In genomic region chr11:22957791-22958374, GRCm38 (mm10) we compare ENCODE assay signal across 12 mouse cellular contexts. TPM values are rescaled to one million over a fixed set of nuclear protein-coding genes. Genes with fewer than 3 reads are reported as not detected.
DNase-seq lines count a peak whose midpoint lies in the region; ATAC-seq and TF ChIP-seq lines count a peak whose summit lies in the region.
"Had no signal": no experiment of that assay in that cellular context is flagged by ENCODE, and none has a peak within 500 bp of the region (broad histone marks: within the 10 kb centered on the region; RNA-seq: fewer than 3 reads in every experiment).

No protein-coding gene starts in this region.

- no peaks in the 10 kb centered on the region for H3K9me3 ChIP-seq in intestine, postnatal 0 days (ENCODE audit: control insufficient read depth)
- H3K9me3 ChIP-seq in intestine, embryonic 16.5 days (ENCODE audit: control insufficient read depth, low read length), result no peaks in the 10 kb centered on the region
- no peaks in the 10 kb centered on the region for H3K9me3 ChIP-seq in midbrain, postnatal 0 days (ENCODE audit: low read length)
- H3K9me3 ChIP-seq in midbrain, embryonic 13.5 days, result no peaks in the 10 kb centered on the region
- H3K9me3 ChIP-seq in MEL (replicated peaks; ENCODE audit: insufficient read depth, low read length), result no peaks in the 10 kb centered on the region
- H3K9me3 ChIP-seq: heart, embryonic 13.5 days; hindbrain, embryonic 15.5 days; lung, embryonic 15.5 days had no signal

- TF ChIP-seq EP300 in MEL (IDR thresholded peaks at IDR 0.05; ENCODE audit: low read depth in 1 of 2, low read length in 2 of 2), result no peak

- WGBS in intestine, postnatal 0 days, result 94% methylated on average over 4 of the region's 4 CpGs
- WGBS in intestine, embryonic 16.5 days, result 94% methylated on average over 4 of the region's 4 CpGs
- 92% methylated on average over 4 of the region's 4 CpGs for WGBS in midbrain, postnatal 0 days
- WGBS in midbrain, embryonic 13.5 days, result 88% methylated on average over 4 of the region's 4 CpGs
- 88% methylated on average over 4 of the region's 4 CpGs for WGBS in small intestine, adult 2 months

- no peak for DNase-seq in midbrain, postnatal 0 days (ENCODE audit: low spot score)
- peak; percentile 64 for DNase-seq in MEL (ENCODE audit: low read depth, low spot score)
- no peak for DNase-seq in spleen, postnatal 36 days (ENCODE audit: low spot score in 2 of 2)
- DNase-seq: thymus, postnatal 14 days had no signal

- H3K36me3 ChIP-seq in intestine, postnatal 0 days (ENCODE audit: control insufficient read depth, insufficient read depth), result peaks cover 4% of the 10 kb centered on the region
- H3K36me3 ChIP-seq in intestine, embryonic 16.5 days (ENCODE audit: control insufficient read depth, insufficient read depth, low read length), result 0 out of 2 replicates have a peak, but pooled peaks cover 2% of the 10 kb centered on the region
- no peaks in the 10 kb centered on the region for H3K36me3 ChIP-seq in midbrain, postnatal 0 days (ENCODE audit: insufficient read depth, low read length)
- H3K36me3 ChIP-seq in midbrain, embryonic 13.5 days, result 0 out of 2 replicates have a peak, but pooled peaks cover 8% of the 10 kb centered on the region
- no peaks in the 10 kb centered on the region; a peak in 1 of 4 replicates for H3K36me3 ChIP-seq in MEL (ENCODE audit: control insufficient read depth in 1 of 2, insufficient read depth in 2 of 2, low read length in 2 of 2)
- peaks cover 7% of the 10 kb centered on the region for H3K36me3 ChIP-seq in small intestine, adult 2 months (ENCODE audit: control insufficient read depth, insufficient read depth, low read length)
- H3K36me3 ChIP-seq: hindbrain, embryonic 15.5 days had no signal

- TF ChIP-seq RAD21 in MEL (IDR thresholded peaks at IDR 0.05; ENCODE audit: low read depth, low read length), result peak; percentile 89

- no peaks in the 10 kb centered on the region for H3K79me2 ChIP-seq in MEL (ENCODE audit: control insufficient read depth, insufficient read depth, low read length, poor library complexity)

- no peaks in the 10 kb centered on the region for H3K4me1 ChIP-seq in intestine, postnatal 0 days (replicated peaks; ENCODE audit: control insufficient read depth, insufficient read depth, low read length)
- H3K4me1 ChIP-seq in intestine, embryonic 16.5 days (ENCODE audit: control insufficient read depth, insufficient read depth, low read length), result no peaks in the 10 kb centered on the region; the same call in 1 of the 2 replicates
- no peaks in the 10 kb centered on the region for H3K4me1 ChIP-seq in midbrain, postnatal 0 days (ENCODE audit: insufficient read depth, low read length)
- H3K4me1 ChIP-seq in midbrain, embryonic 13.5 days (replicated peaks), result no peaks in the 10 kb centered on the region
- no peaks in the 10 kb centered on the region for H3K4me1 ChIP-seq in MEL (ENCODE audit: control insufficient read depth in 1 of 2, insufficient read depth in 2 of 2, low read length in 2 of 2)
- H3K4me1 ChIP-seq in small intestine, adult 2 months (ENCODE audit: control insufficient read depth, insufficient read depth, insufficient read length, low read length), result no peaks in the 10 kb centered on the region
- H3K4me1 ChIP-seq: heart, embryonic 13.5 days; hindbrain, embryonic 15.5 days had no signal

- no peak overlapping the region for H3K4me2 ChIP-seq in intestine, postnatal 0 days (replicated peaks; ENCODE audit: low read depth)
- H3K4me2 ChIP-seq in intestine, embryonic 16.5 days (ENCODE audit: low read depth, low read length), result no peak overlapping the region
- H3K4me2 ChIP-seq in midbrain, postnatal 0 days (ENCODE audit: low read depth, low read length, poor library complexity, severe bottlenecking), result no peak overlapping the region
- H3K4me2 ChIP-seq in midbrain, embryonic 13.5 days (replicated peaks), result no peak overlapping the region
- H3K4me2 ChIP-seq: heart, embryonic 13.5 days; hindbrain, embryonic 15.5 days; lung, embryonic 15.5 days had no signal

- H3K9ac ChIP-seq in intestine, postnatal 0 days (ENCODE audit: low read depth, low read length), result no peak overlapping the region
- H3K9ac ChIP-seq in intestine, embryonic 16.5 days (ENCODE audit: low read depth, low read length), result no peak overlapping the region
- no peak overlapping the region for H3K9ac ChIP-seq in midbrain, postnatal 0 days (replicated peaks; ENCODE audit: low read length, poor library complexity, severe bottlenecking)
- H3K9ac ChIP-seq in midbrain, embryonic 13.5 days (replicated peaks), result no peak overlapping the region
- H3K9ac ChIP-seq in MEL (ENCODE audit: control insufficient read depth, low read depth, low read length, poor library complexity, severe bottlenecking), result no peak overlapping the region
- H3K9ac ChIP-seq: heart, embryonic 13.5 days; hindbrain, embryonic 15.5 days; lung, embryonic 15.5 days had no signal

- no peak overlapping the region for H3K4me3 ChIP-seq in intestine, postnatal 0 days (ENCODE audit: low read depth, low read length)
- no peak overlapping the region for H3K4me3 ChIP-seq in intestine, embryonic 16.5 days (ENCODE audit: low read length)
- H3K4me3 ChIP-seq in midbrain, postnatal 0 days (ENCODE audit: low read depth, low read length), result no peak overlapping the region
- H3K4me3 ChIP-seq in midbrain, embryonic 13.5 days (replicated peaks), result no peak overlapping the region
- no peak overlapping the region for H3K4me3 ChIP-seq in MEL (ENCODE audit: control insufficient read depth in 1 of 2, insufficient read depth in 1 of 2, low read depth in 2 of 2, low read length in 2 of 2)
- no peak overlapping the region for H3K4me3 ChIP-seq in small intestine, adult 2 months (ENCODE audit: low read depth, low read length)
- H3K4me3 ChIP-seq: heart, embryonic 13.5 days; hindbrain, embryonic 15.5 days; lung, embryonic 15.5 days had no signal

- H3K27ac ChIP-seq in intestine, postnatal 0 days (ENCODE audit: low read depth, low read length), result no peak overlapping the region
- H3K27ac ChIP-seq in intestine, embryonic 16.5 days (ENCODE audit: low read length), result no peak overlapping the region
- H3K27ac ChIP-seq in midbrain, postnatal 0 days (ENCODE audit: low read depth, low read length), result no peak overlapping the region
- H3K27ac ChIP-seq in midbrain, embryonic 13.5 days, result no peak overlapping the region
- H3K27ac ChIP-seq in MEL (ENCODE audit: control insufficient read depth, low read depth, low read length), result no peak overlapping the region
- H3K27ac ChIP-seq in small intestine, adult 2 months (ENCODE audit: insufficient read depth, low read depth, low read length), result no peak overlapping the region
- H3K27ac ChIP-seq: heart, embryonic 13.5 days; hindbrain, embryonic 15.5 days; lung, embryonic 15.5 days had no signal

- no peak for TF ChIP-seq POLR2A in MEL (IDR thresholded peaks at IDR 0.05; ENCODE audit: control insufficient read depth in 1 of 2, insufficient read depth in 1 of 2, low read depth in 1 of 2, low read length in 2 of 2, poor library complexity in 1 of 2)
- TF ChIP-seq POLR2A in small intestine, adult 2 months (IDR thresholded peaks at IDR 0.05; ENCODE audit: low read depth, low read length), result no peak

- no peaks in the 10 kb centered on the region for H3K27me3 ChIP-seq in intestine, postnatal 0 days (replicated peaks; ENCODE audit: control insufficient read depth, insufficient read depth, low read length)
- H3K27me3 ChIP-seq in intestine, embryonic 16.5 days (replicated peaks; ENCODE audit: control insufficient read depth, insufficient read depth, low read length), result no peaks in the 10 kb centered on the region
- H3K27me3 ChIP-seq in midbrain, postnatal 0 days (ENCODE audit: insufficient read depth, low read length), result no peaks in the 10 kb centered on the region
- H3K27me3 ChIP-seq in midbrain, embryonic 13.5 days, result no peaks in the 10 kb centered on the region
- no peaks in the 10 kb centered on the region for H3K27me3 ChIP-seq in MEL (ENCODE audit: control insufficient read depth in 1 of 2, insufficient read depth in 2 of 2, low read length in 2 of 2)
- H3K27me3 ChIP-seq in small intestine, adult 2 months (ENCODE audit: control insufficient read depth, insufficient read depth, low read length), result no peaks in the 10 kb centered on the region
- H3K27me3 ChIP-seq: heart, embryonic 13.5 days; hindbrain, embryonic 15.5 days; lung, embryonic 15.5 days had no signal

- ATAC-seq in intestine, postnatal 0 days, result no peak
- ATAC-seq in intestine, embryonic 16.5 days, result no peak
- ATAC-seq in midbrain, postnatal 0 days (ENCODE audit: low FRiP score), result no peak
- no peak for ATAC-seq in midbrain, embryonic 13.5 days
- ATAC-seq: midbrain, embryonic 16.5 days had no signal

- TF ChIP-seq CTCF in intestine, postnatal 0 days (IDR thresholded peaks at IDR 0.05; ENCODE audit: low read depth), result peak; percentile 72
- peak; percentile 65 for TF ChIP-seq CTCF in midbrain, postnatal 0 days (IDR thresholded peaks at IDR 0.05)
- peak; percentile 49 to 77 (median 70) for TF ChIP-seq CTCF in MEL (IDR thresholded peaks at IDR 0.05 in 2 of 3, conservative IDR thresholded peaks at IDR 0.05 in 1 of 3; ENCODE audit: control insufficient read depth in 1 of 3, insufficient read depth in 1 of 3, low read depth in 2 of 3, low read length in 3 of 3, poor library complexity in 1 of 3, severe bottlenecking in 1 of 3)
- TF ChIP-seq CTCF in small intestine, adult 2 months (IDR thresholded peaks at IDR 0.05; ENCODE audit: extremely low read depth, insufficient read length, insufficient replicate concordance, low read depth, low read length), result peak; percentile 32; the same call in 1 of the 2 replicates

RNA-seq across cellular contexts. Expression of gene Zrsr1, which starts 13.9 kb away (rescaled TPM):
- polyA plus RNA-seq in intestine, postnatal 0 days (2015; fragmentation: Nextera tagmentation; extraction: Ambion mirVana), result 2.0 and 2.3 TPM in 2 replicates
- 1.8 and 2.2 TPM in 2 replicates for polyA plus RNA-seq in intestine, embryonic 16.5 days (2015; fragmentation: Nextera tagmentation; extraction: Ambion mirVana)
- total RNA-seq in midbrain, postnatal 0 days (2014; rRNA removed), result 21.2 and 23.6 TPM in 2 replicates
- 7.1 and 8.4 TPM in 2 replicates for polyA plus RNA-seq in midbrain, postnatal 0 days (2015; fragmentation: Nextera tagmentation; extraction: Ambion mirVana)
- 5.8 and 6.7 TPM in 2 replicates for polyA plus RNA-seq in midbrain, embryonic 13.5 days (2015; fragmentation: Nextera tagmentation; extraction: Ambion mirVana)
- 10.4 and 11.3 TPM in 2 replicates for total RNA-seq in MEL (2012; rRNA removed)
- 10 to 100 TPM in 1 of 2 experiments, not detected in 1; 15.8 TPM for polyA plus RNA-seq in MEL (2012; ENCODE audit: insufficient read depth in 1 of 2, insufficient read length in 2 of 2, low read depth in 1 of 2, low replicate concordance in 2 of 2, missing spikeins in 1 of 2)
- 2.5 and 3.9 TPM in 2 replicates for polyA plus RNA-seq in small intestine, adult 2 months (2012; rRNA removed)

RNA-seq across cellular contexts. Expression of gene Gm28048, which starts 24.0 kb away (rescaled TPM):
- 15.8 and 20.3 TPM in 2 replicates for polyA plus RNA-seq in intestine, postnatal 0 days (2015; fragmentation: Nextera tagmentation; extraction: Ambion mirVana)
- polyA plus RNA-seq in intestine, embryonic 16.5 days (2015; fragmentation: Nextera tagmentation; extraction: Ambion mirVana), result 11.2 and 12.0 TPM in 2 replicates
- total RNA-seq in midbrain, postnatal 0 days (2014; rRNA removed), result 2.5 TPM in 1 of 2 replicates, not detected in the other
- 2.7 and 3.3 TPM in 2 replicates for polyA plus RNA-seq in midbrain, postnatal 0 days (2015; fragmentation: Nextera tagmentation; extraction: Ambion mirVana)
- 2.7 and 4.4 TPM in 2 replicates for polyA plus RNA-seq in midbrain, embryonic 13.5 days (2015; fragmentation: Nextera tagmentation; extraction: Ambion mirVana)
- 11.8 and 15.0 TPM in 2 replicates for total RNA-seq in MEL (2012; rRNA removed)
- 1 to 10 TPM in 1 of 2 experiments, not detected in 1; 8.6 TPM for polyA plus RNA-seq in MEL (2012; ENCODE audit: insufficient read depth in 1 of 2, insufficient read length in 2 of 2, low read depth in 1 of 2, low replicate concordance in 2 of 2, missing spikeins in 1 of 2)
- polyA plus RNA-seq in small intestine, adult 2 months (2012; rRNA removed), result not detected in 2 replicates

RNA-seq across cellular contexts. Expression of gene Commd1, which starts 24.3 kb away (rescaled TPM):
- 286 and 294 TPM in 2 replicates for polyA plus RNA-seq in intestine, postnatal 0 days (2015; fragmentation: Nextera tagmentation; extraction: Ambion mirVana)
- 320 and 339 TPM in 2 replicates for polyA plus RNA-seq in intestine, embryonic 16.5 days (2015; fragmentation: Nextera tagmentation; extraction: Ambion mirVana)
- 20.3 and 23.5 TPM in 2 replicates for total RNA-seq in midbrain, postnatal 0 days (2014; rRNA removed)
- 218 and 221 TPM in 2 replicates for polyA plus RNA-seq in midbrain, postnatal 0 days (2015; fragmentation: Nextera tagmentation; extraction: Ambion mirVana)
- polyA plus RNA-seq in midbrain, embryonic 13.5 days (2015; fragmentation: Nextera tagmentation; extraction: Ambion mirVana), result 307 and 311 TPM in 2 replicates
- 113 and 128 TPM in 2 replicates for total RNA-seq in MEL (2012; rRNA removed)
- polyA plus RNA-seq in MEL (2012; ENCODE audit: insufficient read depth in 1 of 2, insufficient read length in 2 of 2, low read depth in 1 of 2, low replicate concordance in 2 of 2, missing spikeins in 1 of 2), result 100 to 1,000 TPM in 1 of 2 experiments, not detected in 1; 102 TPM
- polyA plus RNA-seq in small intestine, adult 2 months (2012; rRNA removed), result 4.9 and 5.2 TPM in 2 replicates

RNA-seq across cellular contexts. Expression of gene Cct4, which starts 32.4 kb away (rescaled TPM):
- polyA plus RNA-seq in intestine, postnatal 0 days (2015; fragmentation: Nextera tagmentation; extraction: Ambion mirVana), result 95.3 and 101 TPM in 2 replicates
- polyA plus RNA-seq in intestine, embryonic 16.5 days (2015; fragmentation: Nextera tagmentation; extraction: Ambion mirVana), result 214 and 241 TPM in 2 replicates
- total RNA-seq in midbrain, postnatal 0 days (2014; rRNA removed), result 139 and 213 TPM in 2 replicates
- 227 and 230 TPM in 2 replicates for polyA plus RNA-seq in midbrain, postnatal 0 days (2015; fragmentation: Nextera tagmentation; extraction: Ambion mirVana)
- 315 and 322 TPM in 2 replicates for polyA plus RNA-seq in midbrain, embryonic 13.5 days (2015; fragmentation: Nextera tagmentation; extraction: Ambion mirVana)
- total RNA-seq in MEL (2012; rRNA removed), result 552 and 588 TPM in 2 replicates
- polyA plus RNA-seq in MEL (2012; ENCODE audit: insufficient read depth in 1 of 2, insufficient read length in 2 of 2, low read depth in 1 of 2, low replicate concordance in 2 of 2, missing spikeins in 1 of 2), result 100 to 1,000 TPM; 387 to 567 TPM
- polyA plus RNA-seq in small intestine, adult 2 months (2012; rRNA removed), result 40.9 and 121 TPM in 2 replicates

RNA-seq across cellular contexts. Expression of gene Fam161a, which starts 49.4 kb away (rescaled TPM):
- 1.9 and 2.8 TPM in 2 replicates for polyA plus RNA-seq in intestine, postnatal 0 days (2015; fragmentation: Nextera tagmentation; extraction: Ambion mirVana)
- polyA plus RNA-seq in intestine, embryonic 16.5 days (2015; fragmentation: Nextera tagmentation; extraction: Ambion mirVana), result 1.5 and 2.7 TPM in 2 replicates
- total RNA-seq in midbrain, postnatal 0 days (2014; rRNA removed), result 4.6 and 5.4 TPM in 2 replicates
- 4.2 and 6.1 TPM in 2 replicates for polyA plus RNA-seq in midbrain, postnatal 0 days (2015; fragmentation: Nextera tagmentation; extraction: Ambion mirVana)
- 4.8 and 5.0 TPM in 2 replicates for polyA plus RNA-seq in midbrain, embryonic 13.5 days (2015; fragmentation: Nextera tagmentation; extraction: Ambion mirVana)
- 0.27 and 0.65 TPM in 2 replicates for total RNA-seq in MEL (2012; rRNA removed)
- 1 to 10 TPM in 1 of 2 experiments, not detected in 1; 1.0 TPM for polyA plus RNA-seq in MEL (2012; ENCODE audit: insufficient read depth in 1 of 2, insufficient read length in 2 of 2, low read depth in 1 of 2, low replicate concordance in 2 of 2, missing spikeins in 1 of 2)
- 0.06 TPM in 1 of 2 replicates, not detected in the other for polyA plus RNA-seq in small intestine, adult 2 months (2012; rRNA removed)
